Mouse (Mus musculus): ENCODE measurements at regions not wholly inside any gene's neighbourhood (a gene's known extent, or its start where the extent isn't known, plus 50 kb on each side); places are given as distances from the start of the nearest gene placed in this dataset.

- no peak overlapping the region for H3K4me3 ChIP-seq (ENCODE audit: low read depth, low read length)
- H3K9ac ChIP-seq (ENCODE audit: low read length) = no peak overlapping the region
- no peaks in the 10 kb centered on the region for H3K36me3 ChIP-seq (ENCODE audit: control insufficient read depth, insufficient read depth, low read length)
- H3K4me1 ChIP-seq (ENCODE audit: control insufficient read depth, insufficient read depth, low read length) = peaks cover 4% of the 10 kb centered on the region
- no peaks in the 10 kb centered on the region; the same call in 1 of the 2 replicates for H3K9me3 ChIP-seq (ENCODE audit: control insufficient read depth, low read length)
- DNase-seq (ENCODE audit: low spot score) (peak; percentile 41), ATAC-seq (ENCODE audit: insufficient number of reproducible peaks, low FRiP score, low TSS enrichment, low read depth) (no peak)
- H3K27ac ChIP-seq (replicated peaks; ENCODE audit: low read depth, low read length) = no peak overlapping the region
- H3K27me3 ChIP-seq (ENCODE audit: control insufficient read depth, insufficient read depth, low read length) = no peaks in the 10 kb centered on the region
- WGBS = 22% methylated on average over 6 of the region's 6 CpGs
- no peak overlapping the region for H3K4me2 ChIP-seq (ENCODE audit: low read depth, severe bottlenecking)
Measured at GRCm38 (mm10) chr5:91692292-91692691, 174.9 kb downstream of the Parm1 start.

GRCm38 (mm10) chr5:91678727-91679126 lies 161.3 kb downstream of the Parm1 start:
- Histone ChIP-seq H3K9me3 (ENCODE audit: control insufficient read depth, low read length) (no peaks in the 10 kb centered on the region), H3K36me3 (ENCODE audit: control insufficient read depth, insufficient read depth, low read length) (no peaks in the 10 kb centered on the region), H3K4me3 (ENCODE audit: low read depth, low read length) (no peak overlapping the region), H3K9ac (ENCODE audit: low read length) (no peak overlapping the region), H3K27me3 (ENCODE audit: control insufficient read depth, insufficient read depth, low read length) (no peaks in the 10 kb centered on the region), H3K4me1 (ENCODE audit: control insufficient read depth, insufficient read depth, low read length) (no peaks in the 10 kb centered on the region), H3K4me2 (ENCODE audit: low read depth, severe bottlenecking) (no peak overlapping the region), H3K27ac (replicated peaks; ENCODE audit: low read depth, low read length) (no peak overlapping the region)
- ATAC-seq (ENCODE audit: insufficient number of reproducible peaks, low FRiP score, low TSS enrichment, low read depth) (no peak), DNase-seq (ENCODE audit: low spot score) (no peak)
- 88% methylated on average over 6 of the region's 6 CpGs for WGBS

Data from limb, embryonic 11.5 days (tissue).